Mouse (Mus musculus) spleen, adult 2 months (tissue): ENCODE measurements at regions not wholly inside any gene's neighbourhood (a gene's known extent, or its start where the extent isn't known, plus 50 kb on each side); places are given as distances from the start of the nearest gene placed in this dataset.

Source experiments
- CTCF ChIP-seq: fragments of 200-500 bp; IDR thresholded peaks from 2 replicates; pipeline ENCODE4 v1.5.1; 2011; ENCODE audit warnings: mild to moderate bottlenecking, inconsistent platforms; ENCODE audit not compliant: insufficient read depth, insufficient read length, insufficient replicate concordance; ENCODE audit errors: extremely low read depth
- POLR2A ChIP-seq: fragments of 200-500 bp; IDR thresholded peaks from 2 replicates; pipeline ENCODE4 v1.6.1; 2011; ENCODE audit warnings: low read depth, low read length, inconsistent platforms

DNA sequence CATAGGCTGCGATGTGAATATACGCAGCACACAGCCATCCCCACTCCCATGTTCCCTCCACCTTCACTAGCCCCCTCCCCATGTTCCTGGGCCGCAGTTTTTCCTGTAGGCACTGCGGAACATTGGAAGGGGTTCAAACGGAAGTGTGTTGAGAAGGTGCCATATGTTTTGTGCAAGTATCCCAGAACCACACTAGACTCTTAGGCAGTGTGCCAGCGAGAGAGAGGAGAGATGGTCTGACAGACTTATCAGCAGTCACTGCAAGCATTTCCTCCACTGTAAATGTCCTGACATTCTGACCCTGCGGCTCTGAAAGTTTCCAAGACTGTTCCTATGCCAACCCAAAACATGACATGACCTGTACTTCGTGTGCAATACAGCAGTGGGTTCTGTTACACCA lies 272.7 kb downstream of the Cog6 start:
- TF ChIP-seq POLR2A: no peak
- no peak for TF ChIP-seq CTCF
